Mouse (Mus musculus) limb, embryonic 10.5 days (tissue): ENCODE measurements at regions not wholly inside any gene's neighbourhood (a gene's known extent, or its start where the extent isn't known, plus 50 kb on each side); places are given as distances from the start of the nearest gene placed in this dataset.

Experiments used
- DNase-seq: peaks from one replicate; pipeline ENCODE4 v3.0.0-alpha.2; 2017; ENCODE audit warnings: low spot score
- H3K27ac ChIP-seq: fragments of 300-500 bp; sonication (generic); 2 replicates; pipeline ENCODE4 v1.5.1; 2016; ENCODE audit warnings: mild to moderate bottlenecking
- H3K27me3 ChIP-seq: fragments of 300-500 bp; sonication (generic); 2 replicates; pipeline ENCODE4 v1.6.1; 2016; ENCODE audit warnings: low read depth, mild to moderate bottlenecking; ENCODE audit not compliant: poor library complexity, severe bottlenecking
- H3K36me3 ChIP-seq: fragments of 300-500 bp; sonication (generic); 2 replicates; pipeline ENCODE4 v1.6.1; 2016; ENCODE audit warnings: mild to moderate bottlenecking, moderate library complexity
- H3K4me1 ChIP-seq: fragments of 300-500 bp; sonication (generic); 2 replicates; pipeline ENCODE4 v1.6.1; 2016
- H3K4me3 ChIP-seq: fragments of 300-500 bp; sonication (generic); 2 replicates; pipeline ENCODE4 v1.5.1; 2016; ENCODE audit warnings: mild to moderate bottlenecking, moderate library complexity
- H3K9me3 ChIP-seq: fragments of 300-500 bp; sonication (generic); replicated peaks from 2 replicates; pipeline ENCODE4 v1.6.1; 2016; ENCODE audit warnings: mild to moderate bottlenecking
- WGBS: fragments of 180-500 bp; shearing (Covaris S2); methylation state at CpG from one replicate; pipeline ENCODE4 v1.1.7; 2016; 5-methylcytosine and 5-hydroxymethylcytosine counted together

- H3K27me3 ChIP-seq, result peaks cover 17% of the 10 kb centered on the region; the same call in 1 of the 2 replicates
- WGBS, result 76% methylated on average over 2 of the region's 2 CpGs
- H3K36me3 ChIP-seq, result no peaks in the 10 kb centered on the region
- DNase-seq, result no peak
- no peak overlapping the region for H3K27ac ChIP-seq
- no peaks in the 10 kb centered on the region for H3K9me3 ChIP-seq
- no peak overlapping the region for H3K4me3 ChIP-seq
- H3K4me1 ChIP-seq, result peaks cover 3% of the 10 kb centered on the region; the same call in 1 of the 2 replicates
Measured at GRCm38 (mm10) chr5:33548800-33549199, 80.6 kb downstream of the Fam53a start.

GRCm38 (mm10) chr5:33543372-33543771 lies 86.1 kb downstream of the Fam53a start:
- Histone ChIP-seq H3K9me3 (no peaks in the 10 kb centered on the region), H3K4me1 (peaks cover 22% of the 10 kb centered on the region), H3K27ac (no peak overlapping the region), H3K27me3 (peaks cover 64% of the 10 kb centered on the region), H3K4me3 (no peak overlapping the region), H3K36me3 (no peaks in the 10 kb centered on the region)
- peak; percentile 87 for DNase-seq
- WGBS, result 21% methylated on average over 5 of the region's 5 CpGs

GRCm38 (mm10) chr5:33542643-33543042 lies 86.8 kb downstream of the Fam53a start:
- Histone ChIP-seq H3K36me3 (no peaks in the 10 kb centered on the region), H3K9me3 (no peaks in the 10 kb centered on the region), H3K27ac (no peak overlapping the region), H3K4me1 (peaks cover 22% of the 10 kb centered on the region), H3K4me3 (no peak overlapping the region), H3K27me3 (peaks cover 72% of the 10 kb centered on the region)
- no peak for DNase-seq
- 96% methylated on average over 3 of the region's 3 CpGs for WGBS

- Histone ChIP-seq H3K27ac (no peak overlapping the region), H3K4me3 (no peak overlapping the region), H3K36me3 (no peaks in the 10 kb centered on the region), H3K9me3 (no peaks in the 10 kb centered on the region), H3K27me3 (peaks cover 74% of the 10 kb centered on the region), H3K4me1 (peaks cover 22% of the 10 kb centered on the region)
- 55% methylated on average over 11 of the region's 11 CpGs for WGBS
- peak; percentile 52 for DNase-seq
Measured at GRCm38 (mm10) chr5:33542000-33542554, 87.4 kb downstream of the Fam53a start.

GRCm38 (mm10) chr5:33540259-33540658 lies 89.2 kb downstream of the Fam53a start:
- no peak overlapping the region for H3K27ac ChIP-seq
- no peak overlapping the region for H3K4me3 ChIP-seq
- no peaks in the 10 kb centered on the region for H3K36me3 ChIP-seq
- no peak for DNase-seq
- 46% methylated on average over 23 of the region's 23 CpGs for WGBS
- H3K27me3 ChIP-seq, result peaks cover 84% of the 10 kb centered on the region
- no peaks in the 10 kb centered on the region for H3K9me3 ChIP-seq
- peaks cover 37% of the 10 kb centered on the region for H3K4me1 ChIP-seq

- 20% methylated on average over 8 of the region's 8 CpGs for WGBS
- H3K4me1 ChIP-seq, result peaks cover 43% of the 10 kb centered on the region
Measured at GRCm38 (mm10) chr5:33537429-33537828, 92.0 kb downstream of the Fam53a start.

GRCm38 (mm10) chr5:33537017-33537416 lies 92.4 kb downstream of the Fam53a start:
- H3K4me1 ChIP-seq, result peaks cover 39% of the 10 kb centered on the region
- H3K27me3 ChIP-seq, result peaks cover 94% of the 10 kb centered on the region
- no peaks in the 10 kb centered on the region for H3K36me3 ChIP-seq
- DNase-seq, result no peak
- H3K4me3 ChIP-seq, result no peak overlapping the region
- WGBS, result 60% methylated on average over 4 of the region's 4 CpGs
- no peak overlapping the region for H3K27ac ChIP-seq
- H3K9me3 ChIP-seq, result no peaks in the 10 kb centered on the region

More at GRCm38 (mm10) chr5:33537429-33537828, 92.0 kb downstream of the Fam53a start:
- Histone ChIP-seq H3K27me3 (peaks cover 94% of the 10 kb centered on the region), H3K4me3 (no peak overlapping the region), H3K27ac (no peak overlapping the region), H3K36me3 (no peaks in the 10 kb centered on the region), H3K9me3 (no peaks in the 10 kb centered on the region)
- DNase-seq, result no peak

GRCm38 (mm10) chr5:33536261-33536660 lies 93.2 kb downstream of the Fam53a start:
- H3K4me3 ChIP-seq, result no peak overlapping the region
- H3K27me3 ChIP-seq, result peaks cover 98% of the 10 kb centered on the region

GRCm38 (mm10) chr5:33535145-33536010 lies 94.1 kb downstream of the Fam53a start:
- 6% methylated on average over 21 of the region's 21 CpGs for whole genome bisulfite sequencing
- Histone ChIP-seq H3K27ac (no peak overlapping the region; the same call in 1 of the 2 replicates), H3K9me3 (no peaks in the 10 kb centered on the region), H3K4me3 (peak overlapping the region; percentile 33), H3K4me1 (peaks cover 32% of the 10 kb centered on the region), H3K36me3 (no peaks in the 10 kb centered on the region), H3K27me3 (peaks cover 98% of the 10 kb centered on the region)
- peak; percentile 61 for DNase-seq

More at GRCm38 (mm10) chr5:33536261-33536660, 93.2 kb downstream of the Fam53a start:
- H3K9me3 ChIP-seq, result no peaks in the 10 kb centered on the region
- peaks cover 32% of the 10 kb centered on the region for H3K4me1 ChIP-seq
- DNase-seq, result no peak
- WGBS, result 69% methylated on average over 4 of the region's 4 CpGs
- H3K36me3 ChIP-seq, result no peaks in the 10 kb centered on the region
- H3K27ac ChIP-seq, result no peak overlapping the region

GRCm38 (mm10) chr5:33534345-33534744 lies 95.1 kb downstream of the Fam53a start:
- peak overlapping the region; percentile 33 for H3K4me3 ChIP-seq
- DNase-seq, result no peak
- no peak overlapping the region; the same call in 1 of the 2 replicates for H3K27ac ChIP-seq
- WGBS, result 4% methylated on average over 13 of the region's 13 CpGs
- no peaks in the 10 kb centered on the region for H3K9me3 ChIP-seq
- H3K36me3 ChIP-seq, result no peaks in the 10 kb centered on the region
- H3K27me3 ChIP-seq, result peaks cover 95% of the 10 kb centered on the region
- peaks cover 40% of the 10 kb centered on the region for H3K4me1 ChIP-seq

- 93% methylated on average over 4 of the region's 4 CpGs for WGBS
- Histone ChIP-seq H3K36me3 (no peaks in the 10 kb centered on the region), H3K9me3 (no peaks in the 10 kb centered on the region), H3K4me1 (peaks cover 52% of the 10 kb centered on the region), H3K27me3 (peaks cover 95% of the 10 kb centered on the region), H3K27ac (no peak overlapping the region), H3K4me3 (no peak overlapping the region)
- no peak for DNase-seq
Measured at GRCm38 (mm10) chr5:33533185-33533584, 96.2 kb downstream of the Fam53a start.

GRCm38 (mm10) chr5:33531263-33531662 lies 97.5 kb upstream of the Nkx1-1 start:
- WGBS, result 100% methylated on average over 1 of the region's 1 CpGs
- Histone ChIP-seq H3K27me3 (peaks cover 95% of the 10 kb centered on the region), H3K4me1 (peaks cover 60% of the 10 kb centered on the region)

GRCm38 (mm10) chr5:33529771-33530170 lies 96.0 kb upstream of the Nkx1-1 start:
- DNase-seq, result no peak
- H3K9me3 ChIP-seq, result no peaks in the 10 kb centered on the region
- 24% methylated on average over 13 of the region's 13 CpGs for WGBS
- H3K36me3 ChIP-seq, result no peaks in the 10 kb centered on the region
- peaks cover 97% of the 10 kb centered on the region for H3K27me3 ChIP-seq
- H3K27ac ChIP-seq, result no peak overlapping the region
- H3K4me3 ChIP-seq, result peak overlapping the region; percentile 21; the same call in 1 of the 2 replicates
- peaks cover 45% of the 10 kb centered on the region for H3K4me1 ChIP-seq

More at GRCm38 (mm10) chr5:33531263-33531662, 97.5 kb upstream of the Nkx1-1 start:
- no peak overlapping the region for H3K4me3 ChIP-seq
- DNase-seq, result no peak
- H3K36me3 ChIP-seq, result no peaks in the 10 kb centered on the region
- H3K27ac ChIP-seq, result no peak overlapping the region
- H3K9me3 ChIP-seq, result no peaks in the 10 kb centered on the region
